Mouse (Mus musculus) mouse embryonic stem cell (cell line): Measurements from ENCODE around the gene Ablim1.

ENCODE experiments used
- in situ Hi-C, 2 experiments: fragments of 300-500 bp; cut with MboI; formaldehyde crosslinking; loops; 1 replicate in 1 of 2; 3 replicates in 1 of 2; pipeline ENCODE4 v1.14.3; 2019 to 2020; ENCODE audit warnings: low sequenced_read_pairs in 2 of 2, low pct_unique_long_range_greater_than_20kb in 1 of 2, mixed read lengths in 1 of 2; ENCODE audit not compliant: unreplicated experiment in 1 of 2

The Ablim1 gene

DNA sequence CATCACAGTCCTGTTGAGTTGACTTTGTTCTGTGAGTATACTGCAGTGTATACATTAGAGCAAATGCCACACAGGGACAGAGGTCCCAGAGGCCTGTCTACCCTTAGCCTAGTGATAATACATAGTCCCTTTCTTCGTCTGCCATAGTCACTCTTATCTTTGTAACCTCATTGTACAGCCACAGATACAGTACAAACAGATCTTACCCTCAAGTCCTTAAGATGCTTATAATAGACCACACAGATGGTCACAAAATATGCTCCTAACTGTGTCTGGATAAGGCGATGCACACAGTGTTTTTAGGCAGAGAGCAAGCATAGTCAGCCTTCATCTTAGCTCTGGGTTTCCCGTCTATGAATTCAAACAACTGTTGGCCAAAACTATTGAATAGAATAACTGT lies 1.9 kb upstream of the Ablim1 start:
- in situ Hi-C loops = loop anchor here in 1 of 2 experiments (25.0 kb wide), 1 partner anchor 404 kb away; no protein-coding TSS in a partner anchor

DNA sequence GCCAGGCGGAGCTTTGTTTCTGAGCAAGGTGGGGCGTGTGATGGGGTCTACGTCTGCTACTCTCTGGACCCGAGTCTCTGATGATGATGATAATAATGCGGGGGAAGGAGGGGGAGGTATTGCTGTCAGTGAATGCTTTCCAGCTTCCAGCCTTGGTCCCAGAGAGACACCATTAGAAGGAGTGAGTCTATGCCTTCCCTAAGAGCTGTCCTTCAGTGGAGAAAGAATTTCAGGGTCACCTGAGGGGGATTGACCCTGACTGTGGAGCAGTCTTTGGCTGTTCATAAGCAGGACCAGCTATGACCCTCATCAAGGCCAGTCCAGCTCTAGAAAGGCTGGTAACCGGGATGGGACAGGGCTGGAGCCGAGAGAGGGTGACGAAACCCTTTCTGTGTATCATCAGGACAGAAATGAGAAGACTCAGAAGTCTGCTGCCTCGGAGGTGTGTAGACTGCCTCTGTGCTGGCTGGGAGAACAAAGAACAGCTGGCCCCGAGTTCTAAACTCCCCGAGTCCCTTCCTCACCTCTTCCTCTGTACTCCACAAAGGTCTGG lies 370 bp upstream of the Ablim1 start:
- in situ Hi-C loops = loop anchor here in 1 of 2 experiments (25.0 kb wide), 1 partner anchor 403 kb away; no protein-coding TSS in a partner anchor

DNA sequence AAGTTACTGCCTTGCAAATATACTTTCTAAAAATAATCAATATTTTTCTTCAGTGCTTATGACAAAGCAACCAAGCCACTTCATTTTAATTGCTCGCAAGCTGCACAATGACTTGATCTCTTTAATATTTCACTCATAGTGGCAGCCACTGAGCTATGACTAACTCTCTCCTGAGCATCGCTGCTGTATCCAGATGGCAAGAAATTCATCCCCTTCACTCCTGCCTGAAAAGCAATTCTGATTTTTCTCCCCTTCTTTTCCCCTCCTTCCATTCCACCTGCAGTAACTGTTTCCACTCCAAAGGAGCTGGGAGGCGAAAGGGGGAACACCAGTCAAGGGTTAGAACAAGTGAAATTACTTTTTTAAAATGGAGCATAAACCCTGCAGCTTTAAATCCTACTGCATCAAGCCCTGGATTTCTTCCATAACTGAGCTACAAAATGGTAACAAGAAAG lies 801 bp downstream of the Ablim1 start:
- in situ Hi-C loops = loop anchor here in 1 of 2 experiments (25.0 kb wide), 1 partner anchor 402 kb away; no protein-coding TSS in a partner anchor

DNA sequence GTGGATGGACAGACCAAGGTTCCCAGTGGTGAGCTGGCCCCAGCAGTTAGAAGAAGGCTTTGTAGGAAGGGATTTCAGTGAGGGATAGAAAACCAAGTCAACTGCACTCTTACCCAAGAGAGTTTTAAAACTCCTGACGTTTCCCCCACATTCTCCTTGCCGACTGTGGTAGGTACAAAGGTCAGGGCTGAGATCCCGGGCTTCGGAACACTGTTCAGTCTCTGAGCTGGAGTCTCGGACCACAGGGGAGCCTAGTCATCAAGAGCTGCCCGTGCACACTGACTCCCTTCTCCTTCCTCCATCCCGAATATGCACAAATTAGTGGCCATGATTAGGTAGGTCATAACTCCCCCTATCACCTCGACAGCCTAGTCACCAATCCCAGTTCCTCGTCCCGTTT lies 1.5 kb downstream of the Ablim1 start:
- in situ Hi-C loops = loop anchor here in 1 of 2 experiments (25.0 kb wide), 1 partner anchor 401 kb away; no protein-coding TSS in a partner anchor

DNA sequence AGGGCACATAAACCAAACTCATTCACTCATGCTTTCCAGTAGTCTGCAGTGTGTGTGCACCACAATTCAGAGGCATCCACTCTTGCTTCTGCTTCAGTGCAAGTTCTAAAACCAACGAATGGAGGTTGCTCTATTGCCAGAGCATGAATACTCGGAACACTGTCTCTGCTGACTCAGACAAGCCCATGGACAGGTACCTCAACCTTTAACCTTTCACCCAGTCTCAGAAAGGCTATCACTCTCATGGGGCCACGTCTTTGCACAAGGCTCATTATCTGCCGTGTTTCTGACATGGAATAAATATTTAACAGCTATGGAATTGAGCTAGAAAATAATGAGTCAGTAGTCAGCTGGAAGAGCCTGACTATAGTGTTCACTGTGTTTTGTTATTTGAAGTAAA lies 4.7 kb downstream of the Ablim1 start:
- in situ Hi-C loops = loop anchor here in 1 of 2 experiments (25.0 kb wide), 1 partner anchor 398 kb away; no protein-coding TSS in a partner anchor

DNA sequence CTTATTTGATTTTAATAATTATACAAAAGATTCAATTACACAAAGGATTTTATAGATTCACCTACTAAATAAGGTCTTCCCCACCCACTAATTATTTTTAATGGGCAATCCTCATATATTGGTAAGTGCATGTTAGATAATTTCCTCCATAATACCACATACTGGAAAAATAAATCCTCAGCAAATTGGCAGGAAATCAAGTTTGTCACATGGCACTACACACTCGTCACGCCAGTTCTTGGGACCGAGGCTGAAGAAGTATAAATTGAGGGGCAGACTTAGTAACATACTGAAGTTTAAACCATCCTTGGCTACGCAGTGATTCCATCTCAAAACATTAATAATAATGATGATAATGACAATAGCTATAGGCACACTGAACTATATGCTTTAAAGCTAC lies 8.1 kb downstream of the Ablim1 start:
- in situ Hi-C loops = loop anchor here in 1 of 2 experiments (25.0 kb wide), 1 partner anchor 394 kb away; no protein-coding TSS in a partner anchor

DNA sequence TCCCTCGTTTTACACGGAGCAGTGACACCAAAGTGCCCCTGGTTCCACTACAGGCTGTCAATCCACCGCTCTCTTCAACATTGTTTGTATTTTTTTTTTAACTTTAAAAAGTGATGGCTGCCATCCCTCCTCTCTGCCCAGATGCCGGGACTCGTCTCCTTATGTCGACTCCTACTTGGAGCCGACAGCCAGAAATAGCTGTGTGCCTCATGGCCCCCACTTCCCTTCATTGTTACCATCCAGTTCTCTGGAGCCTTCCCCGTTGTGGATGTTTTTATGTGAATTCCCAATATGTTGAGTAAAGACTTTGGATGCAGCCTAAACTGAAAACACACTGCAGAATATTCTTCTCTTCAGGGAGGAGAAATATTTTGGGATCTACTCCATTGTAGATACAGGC lies 8.7 kb downstream of the Ablim1 start:
- in situ Hi-C loops = loop anchor here in 1 of 2 experiments (25.0 kb wide), 1 partner anchor 394 kb away; no protein-coding TSS in a partner anchor

DNA sequence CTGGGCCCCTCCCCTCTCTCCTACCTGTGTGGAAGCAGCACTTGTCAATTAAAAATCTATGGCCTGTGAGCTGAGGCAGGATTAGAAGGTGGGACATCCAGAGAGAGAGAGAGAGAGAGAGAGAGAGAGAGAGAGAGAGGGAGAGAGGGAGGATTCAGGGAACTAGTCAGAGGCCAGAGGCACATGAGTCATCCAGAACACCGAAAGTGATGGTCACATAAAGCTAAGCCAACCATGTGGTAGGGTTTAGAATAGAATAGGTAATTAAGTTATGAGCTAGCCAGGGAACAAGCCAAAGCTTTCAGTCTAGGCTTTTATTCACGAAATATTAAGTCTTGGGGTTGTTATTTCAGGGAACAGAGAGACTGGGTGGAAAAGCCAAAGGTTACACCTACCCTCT lies 10.1 kb downstream of the Ablim1 start:
- in situ Hi-C loops = loop anchor here in 1 of 2 experiments (25.0 kb wide), 1 partner anchor 392 kb away; no protein-coding TSS in a partner anchor

DNA sequence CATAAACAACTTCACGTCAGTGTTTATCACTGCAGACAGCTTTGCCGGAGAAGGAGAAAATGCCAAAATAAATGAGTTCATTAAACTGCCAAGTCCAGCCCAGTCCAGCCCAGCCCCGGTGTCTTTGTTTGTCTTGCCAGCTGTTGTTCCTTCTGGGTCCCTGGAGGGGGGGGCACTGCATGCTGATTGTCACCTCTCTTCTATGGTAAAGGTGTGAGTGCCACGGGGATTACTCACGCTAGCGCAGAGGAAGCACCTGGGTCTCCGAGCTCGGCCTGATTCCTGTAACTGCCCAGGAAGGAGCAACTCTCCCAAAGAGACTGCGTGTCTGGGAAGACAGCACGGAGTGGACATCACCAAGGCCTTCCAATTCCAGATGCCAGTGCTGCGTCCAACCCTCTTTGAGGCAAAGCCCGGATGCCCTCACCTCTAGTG lies 12.7 kb downstream of the Ablim1 start:
- in situ Hi-C loops = loop anchor here in 1 of 2 experiments (25.0 kb wide), 1 partner anchor 390 kb away; no protein-coding TSS in a partner anchor

DNA sequence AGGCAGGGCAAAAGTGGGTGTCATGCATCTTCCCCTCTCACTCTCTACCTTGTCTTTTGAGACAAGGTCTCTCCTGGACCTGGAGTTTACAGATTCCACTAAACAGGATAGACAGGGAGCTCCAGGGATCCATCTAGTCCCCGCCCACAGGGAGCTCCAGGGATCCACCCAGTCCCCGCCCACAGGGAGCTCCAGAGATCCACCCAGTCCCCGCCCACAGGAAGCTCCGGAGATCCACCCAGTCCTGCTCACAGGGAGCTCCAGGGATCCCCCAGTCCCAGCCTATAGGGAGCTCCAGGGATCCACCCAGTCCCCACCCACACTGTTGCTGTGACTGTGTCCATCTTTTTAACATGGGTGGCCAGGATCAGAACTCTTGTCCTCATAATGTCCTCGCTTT lies 16.7 kb downstream of the Ablim1 start:
- in situ Hi-C loops = no loop called here

DNA sequence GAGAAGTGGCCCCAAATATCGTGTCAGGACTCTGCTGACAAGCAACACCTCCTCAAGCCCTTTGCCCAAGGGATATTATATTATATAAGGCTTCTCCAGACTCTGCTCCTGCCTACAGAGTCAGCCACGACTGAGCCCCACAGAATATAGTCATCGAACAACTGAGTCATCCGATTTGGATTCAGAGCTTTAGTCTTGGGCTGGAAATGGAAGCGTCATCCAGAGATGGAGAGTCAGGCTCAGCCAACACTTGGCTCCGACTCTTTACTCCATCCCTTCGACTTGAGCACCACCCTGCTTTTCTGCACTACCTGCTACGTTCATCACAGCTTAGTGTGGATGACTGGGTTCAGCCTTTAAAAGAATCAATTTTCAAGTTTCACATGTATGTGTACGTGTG lies 17.3 kb downstream of the Ablim1 start:
- in situ Hi-C loops = no loop called here

DNA sequence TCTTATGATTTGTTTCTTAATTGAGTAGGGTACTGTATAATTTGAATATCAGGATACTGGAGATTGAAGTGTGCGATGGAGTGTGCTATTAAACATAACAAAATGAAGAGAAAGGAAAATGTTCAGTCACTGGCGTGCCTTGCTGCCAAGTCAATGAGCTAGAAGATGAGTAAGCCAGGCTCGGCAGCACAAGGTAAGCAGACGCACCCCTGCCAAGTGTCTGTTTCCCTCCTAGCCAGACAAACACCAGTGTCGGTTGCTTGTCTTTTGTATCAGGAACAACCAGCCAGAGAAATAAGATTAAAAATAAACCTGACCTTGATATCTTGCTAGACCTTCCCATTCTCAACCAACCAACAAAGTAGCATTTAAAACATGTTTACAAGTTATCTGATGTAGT lies 18.2 kb downstream of the Ablim1 start:
- in situ Hi-C loops = no loop called here

DNA sequence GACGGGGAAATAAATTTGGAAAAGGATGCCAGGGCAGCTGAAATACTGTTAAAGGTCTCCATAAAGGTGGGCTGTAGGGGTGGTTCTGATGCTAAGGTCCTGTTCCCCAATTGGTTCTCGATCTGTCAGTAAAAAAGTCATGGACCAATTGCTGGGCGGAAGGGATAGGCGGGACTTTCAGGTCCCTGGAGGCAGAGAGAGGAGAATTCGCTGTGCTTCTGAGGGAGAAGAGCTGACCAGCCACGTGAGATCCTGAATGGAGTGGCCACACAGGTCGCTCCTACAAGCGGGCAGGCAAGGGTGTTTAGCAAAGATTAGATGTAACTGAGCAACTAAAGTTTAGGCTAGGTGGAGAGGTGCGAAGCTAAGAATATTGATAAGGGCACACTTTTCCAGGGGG lies 19.2 kb downstream of the Ablim1 start:
- in situ Hi-C loops = no loop called here

DNA sequence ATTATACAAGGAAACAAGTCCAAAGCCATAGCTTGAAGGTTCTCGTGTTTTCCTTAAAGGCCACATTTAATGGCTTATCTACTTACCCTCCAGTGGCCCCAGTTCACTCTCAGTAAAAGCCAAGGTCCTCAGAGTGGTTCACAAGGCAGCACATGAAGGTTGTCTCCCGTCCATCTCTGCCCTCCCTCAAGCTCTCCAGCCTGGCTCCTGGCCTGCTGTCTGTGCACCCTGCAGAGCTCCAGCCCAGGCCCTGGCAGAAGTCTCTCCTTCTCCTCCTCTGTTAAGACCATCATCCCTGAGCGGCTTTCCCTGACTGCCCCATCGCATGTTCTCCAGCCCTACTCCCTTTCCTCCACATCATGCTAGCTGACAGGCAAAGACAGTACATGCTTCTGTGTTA lies 20.4 kb downstream of the Ablim1 start:
- in situ Hi-C loops = no loop called here

DNA sequence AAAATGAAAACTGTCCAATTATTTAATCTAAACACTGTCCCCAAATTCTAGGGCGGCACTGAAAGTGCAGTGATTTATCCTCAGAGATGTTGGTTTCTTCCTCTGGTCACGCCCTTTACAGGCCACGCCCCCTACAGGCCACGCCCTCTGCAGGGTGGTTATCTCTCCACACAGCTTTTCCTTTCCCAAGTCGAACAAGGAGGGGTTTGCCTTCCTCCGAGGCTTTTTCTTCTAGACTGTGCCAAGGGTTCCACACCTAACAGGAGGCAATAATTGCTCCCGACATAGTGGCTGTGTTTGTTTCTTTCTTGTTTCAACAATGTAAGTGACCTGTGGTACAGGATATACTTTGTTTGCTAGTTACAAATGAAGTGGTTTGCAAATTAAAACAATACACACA lies 21.0 kb downstream of the Ablim1 start:
- in situ Hi-C loops = no loop called here

DNA sequence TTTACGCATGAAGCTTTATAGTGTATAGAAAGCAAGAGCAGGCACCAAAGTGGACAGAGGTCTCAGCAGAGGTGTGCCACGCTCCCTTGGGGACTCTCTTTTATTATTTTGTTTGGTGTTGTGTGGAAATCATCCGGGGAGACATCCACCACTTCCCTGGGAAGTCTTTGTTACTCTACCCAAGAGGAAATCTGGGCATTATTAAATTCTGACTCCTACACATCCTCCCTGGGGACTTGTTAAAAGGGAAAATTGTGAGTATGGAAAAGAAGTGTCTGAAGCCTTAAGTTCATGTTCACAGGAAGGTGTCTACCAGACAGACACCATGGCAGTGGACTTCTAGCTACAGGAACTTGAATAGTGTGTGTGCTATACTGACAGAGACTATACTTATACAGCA lies 31.4 kb downstream of the Ablim1 start:
- in situ Hi-C loops = no loop called here

DNA sequence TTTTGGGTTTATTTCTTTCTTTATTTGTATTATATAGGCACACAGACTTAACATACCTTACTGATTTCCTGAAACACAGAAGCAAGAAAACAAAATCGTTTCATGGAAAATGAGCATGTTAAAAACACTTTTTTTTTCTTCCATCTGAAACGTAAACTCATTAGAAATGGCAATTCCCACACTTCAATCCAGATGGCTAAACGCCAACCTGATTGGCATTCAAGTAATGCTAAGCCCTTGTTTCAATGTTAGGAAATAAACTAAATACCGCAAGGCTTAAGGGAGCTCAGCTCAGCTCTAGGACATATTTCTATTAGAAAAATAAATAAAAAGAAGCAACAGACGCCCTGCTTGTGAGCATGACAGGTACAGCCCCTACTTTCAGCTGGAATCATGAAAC lies 32.1 kb downstream of the Ablim1 start:
- in situ Hi-C loops = no loop called here

DNA sequence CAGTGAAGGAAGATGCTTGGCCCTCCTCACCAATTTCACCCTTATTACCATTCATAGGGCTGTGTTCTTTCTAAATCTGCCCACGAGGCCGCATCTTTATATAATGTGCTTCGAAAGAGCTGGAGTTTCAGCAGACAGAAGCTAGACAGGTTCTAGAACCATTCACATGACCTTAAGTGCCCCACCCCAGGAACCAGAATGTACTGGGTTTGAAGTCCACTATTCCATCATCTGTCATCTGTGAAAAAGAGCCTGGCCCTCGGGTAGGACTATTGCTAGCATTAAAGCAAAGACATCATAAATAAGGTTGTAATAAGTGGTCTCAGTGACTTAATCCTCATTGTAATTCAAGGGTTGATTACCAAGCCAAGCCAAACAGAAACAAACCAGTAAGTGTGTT lies 35.1 kb downstream of the Ablim1 start:
- in situ Hi-C loops = no loop called here

DNA sequence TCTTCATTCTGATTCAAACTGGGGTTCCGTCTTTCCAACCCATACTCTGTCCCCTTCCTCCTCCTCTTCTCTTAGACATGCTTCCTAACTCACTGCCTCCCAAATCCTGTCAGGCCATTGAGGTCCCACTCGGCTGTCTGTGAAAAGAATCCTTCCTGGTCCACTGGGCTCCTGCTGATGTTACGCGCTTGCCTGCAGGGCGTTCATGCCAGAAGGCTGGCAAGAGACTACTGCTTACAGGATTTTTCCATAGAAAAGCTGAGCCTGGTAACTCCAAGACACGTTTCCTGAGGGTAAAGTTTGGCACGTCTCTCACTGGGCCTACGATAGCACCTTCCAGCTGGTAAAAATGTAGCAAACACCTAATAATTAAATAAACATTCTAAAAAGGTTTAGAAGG lies 36.5 kb downstream of the Ablim1 start:
- in situ Hi-C loops = no loop called here

DNA sequence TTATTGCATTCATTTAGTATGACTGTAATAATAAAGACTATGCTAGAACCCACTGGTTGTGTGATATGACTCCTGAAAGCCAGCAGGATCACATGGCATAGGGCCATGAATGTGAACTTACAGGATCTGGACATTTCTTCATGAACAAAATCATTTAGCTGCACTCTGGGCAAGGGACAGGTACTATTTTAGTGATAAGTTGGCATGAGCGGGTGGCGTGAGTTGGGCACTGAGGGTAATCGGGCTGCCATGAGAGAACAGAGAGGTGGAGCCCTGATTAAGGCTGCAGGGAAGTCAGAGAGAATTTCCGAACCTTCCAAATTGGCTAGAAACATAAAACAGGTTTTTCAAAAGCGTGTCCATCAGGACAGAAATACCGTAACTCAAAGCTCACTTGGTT lies 37.7 kb downstream of the Ablim1 start:
- in situ Hi-C loops = no loop called here
